Comparison of ENCODE assay signal across 10 mouse cellular contexts in genomic region chr2:38579528-38579927, GRCm38 (mm10).
DNase-seq lines count a peak whose midpoint lies in the region; ATAC-seq and TF ChIP-seq lines count a peak whose summit lies in the region.
"Had no signal": no experiment of that assay in that cellular context is flagged by ENCODE, and none has a peak within 500 bp of the region (broad histone marks: within the 10 kb centered on the region; RNA-seq: fewer than 3 reads in every experiment).

No protein-coding gene starts in this region.

- H3K4me3 ChIP-seq in lung, postnatal 0 days (ENCODE audit: low read depth, low read length), result no peak overlapping the region
- H3K4me3 ChIP-seq in lung, adult 2 months (replicated peaks; ENCODE audit: extremely low read depth, low read depth, low read length), result no peak overlapping the region
- no peak overlapping the region for H3K4me3 ChIP-seq in forebrain, postnatal 0 days (ENCODE audit: low read depth, low read length)
- no peak overlapping the region for H3K4me3 ChIP-seq in midbrain, embryonic 10.5 days
- H3K4me3 ChIP-seq in neural tube, embryonic 15.5 days (replicated peaks), result no peak overlapping the region

- peak overlapping the region; percentile 32; the same call in 1 of the 2 replicates for H3K27ac ChIP-seq in lung, postnatal 0 days (ENCODE audit: low read length)
- peak overlapping the region; percentile 70 for H3K27ac ChIP-seq in forebrain, postnatal 0 days (ENCODE audit: low read depth, low read length)
- peak overlapping the region; percentile 65 for H3K27ac ChIP-seq in midbrain, embryonic 10.5 days (replicated peaks)
- peak overlapping the region; percentile 68 for H3K27ac ChIP-seq in neural tube, embryonic 15.5 days (replicated peaks)

- WGBS in lung, postnatal 0 days, result 48% methylated on average over 1 of the region's 1 CpGs
- WGBS in lung, adult 2 months, result 38% methylated on average over 1 of the region's 1 CpGs
- WGBS in forebrain, postnatal 0 days, result 29% methylated on average over 1 of the region's 1 CpGs
- WGBS in midbrain, embryonic 10.5 days, result 72% methylated on average over 1 of the region's 1 CpGs
- WGBS in neural tube, embryonic 15.5 days, result 19% methylated on average over 1 of the region's 1 CpGs

- no peak for ATAC-seq in lung, postnatal 0 days
- peak; percentile 10; the same call in 1 of the 2 replicates for ATAC-seq in forebrain, postnatal 0 days
- ATAC-seq in neural tube, embryonic 15.5 days (ENCODE audit: low FRiP score), result no peak
- ATAC-seq: Patski had no signal

- no peak overlapping the region for H3K9ac ChIP-seq in lung, postnatal 0 days (replicated peaks; ENCODE audit: low read depth)
- H3K9ac ChIP-seq in forebrain, postnatal 0 days, result no peak overlapping the region
- H3K9ac ChIP-seq in neural tube, embryonic 15.5 days (replicated peaks), result no peak overlapping the region

- no peak for TF ChIP-seq POLR2A in lung, adult 2 months (IDR thresholded peaks at IDR 0.05; ENCODE audit: borderline replicate concordance, extremely low read depth, low read depth, low read length)

- no peaks in the 10 kb centered on the region; the same call in 1 of the 2 replicates for H3K36me3 ChIP-seq in lung, postnatal 0 days (ENCODE audit: insufficient read depth, low read length)
- H3K36me3 ChIP-seq in forebrain, postnatal 0 days (ENCODE audit: insufficient read depth), result peaks cover 7% of the 10 kb centered on the region
- H3K36me3 ChIP-seq in midbrain, embryonic 10.5 days, result peaks cover 83% of the 10 kb centered on the region
- no peaks in the 10 kb centered on the region for H3K36me3 ChIP-seq in neural tube, embryonic 15.5 days

- DNase-seq in lung, postnatal 0 days (ENCODE audit: low spot score), result no peak
- no peak for DNase-seq in lung, adult 2 months
- no peak for DNase-seq in forebrain, postnatal 0 days
- no peak for DNase-seq in midbrain, embryonic 10.5 days (ENCODE audit: low spot score)
- no peak for DNase-seq in thymus, postnatal 14 days
- no peak for DNase-seq in layer of hippocampus, adult 9-10 months (ENCODE audit: low spot score)
- DNase-seq: liver; spleen, adult 18-20 months had no signal

- no peaks in the 10 kb centered on the region for H3K9me3 ChIP-seq in lung, postnatal 0 days (ENCODE audit: low read length)
- no peaks in the 10 kb centered on the region for H3K9me3 ChIP-seq in forebrain, postnatal 0 days (ENCODE audit: low read length)
- H3K9me3 ChIP-seq in midbrain, embryonic 10.5 days (replicated peaks), result no peaks in the 10 kb centered on the region
- no peaks in the 10 kb centered on the region for H3K9me3 ChIP-seq in neural tube, embryonic 15.5 days (replicated peaks)

- no peak overlapping the region for H3K4me2 ChIP-seq in lung, postnatal 0 days (replicated peaks; ENCODE audit: low read depth, low read length)
- H3K4me2 ChIP-seq in forebrain, postnatal 0 days (ENCODE audit: low read depth), result no peak overlapping the region
- no peak overlapping the region for H3K4me2 ChIP-seq in neural tube, embryonic 15.5 days

- no peak for TF ChIP-seq EP300 in lung, postnatal 0 days (IDR thresholded peaks at IDR 0.05)

- H3K4me1 ChIP-seq in lung, postnatal 0 days (ENCODE audit: insufficient read depth, low read depth, low read length), result no peaks in the 10 kb centered on the region; the same call in 1 of the 2 replicates
- no peaks in the 10 kb centered on the region for H3K4me1 ChIP-seq in lung, adult 2 months (ENCODE audit: control insufficient read depth, insufficient read depth, low read length)
- H3K4me1 ChIP-seq in forebrain, postnatal 0 days (ENCODE audit: insufficient read depth), result peaks cover 7% of the 10 kb centered on the region
- peaks cover 42% of the 10 kb centered on the region for H3K4me1 ChIP-seq in midbrain, embryonic 10.5 days
- H3K4me1 ChIP-seq in neural tube, embryonic 15.5 days, result peaks cover 25% of the 10 kb centered on the region

- TF ChIP-seq CTCF in lung, postnatal 0 days (IDR thresholded peaks at IDR 0.05), result no peak
- no peak for TF ChIP-seq CTCF in lung, adult 2 months (IDR thresholded peaks at IDR 0.05; ENCODE audit: insufficient read depth, low read length)
- TF ChIP-seq CTCF in forebrain, postnatal 0 days (IDR thresholded peaks at IDR 0.05; ENCODE audit: low read depth), result no peak

- H3K27me3 ChIP-seq in lung, postnatal 0 days (replicated peaks; ENCODE audit: insufficient read depth, low read length), result no peaks in the 10 kb centered on the region
- no peaks in the 10 kb centered on the region for H3K27me3 ChIP-seq in forebrain, postnatal 0 days (ENCODE audit: insufficient read depth, low read length)
- no peaks in the 10 kb centered on the region for H3K27me3 ChIP-seq in midbrain, embryonic 10.5 days (ENCODE audit: low read depth, poor library complexity, severe bottlenecking)
- no peaks in the 10 kb centered on the region for H3K27me3 ChIP-seq in neural tube, embryonic 15.5 days (replicated peaks)
- H3K27me3 ChIP-seq: Patski had no signal
